In genomic region chr6:67163947-67164346, GRCm38 (mm10) we compare ENCODE assay signal across 25 mouse cellular contexts.
A peak's percentile ranks its signal among the peaks of the same experiment; 100 is the strongest.
DNase-seq lines count a peak whose midpoint lies in the region; ATAC-seq and TF ChIP-seq lines count a peak whose summit lies in the region.
"Had no signal": no experiment of that assay in that cellular context is flagged by ENCODE, and none has a peak within 500 bp of the region (broad histone marks: within the 10 kb centered on the region; RNA-seq: fewer than 3 reads in every experiment).

No protein-coding gene starts in this region.

- no peak for ATAC-seq in liver, embryonic 13.5 days (ENCODE audit: low read depth)
- no peak for ATAC-seq in liver, embryonic 14.5 days (ENCODE audit: insufficient read depth)
- ATAC-seq in liver, embryonic 16.5 days (ENCODE audit: low read depth), result no peak
- ATAC-seq: activated CD4-positive, CD25-positive, alpha-beta regulatory T cell, adult 4 months; forebrain, embryonic 14.5 days; forebrain, embryonic 16.5 days; Patski had no signal

- no peak for DNase-seq in liver, embryonic 13.5 days
- DNase-seq in liver, result no peak
- no peak for DNase-seq in liver, embryonic 14.5 days (ENCODE audit: low read depth in 3 of 3, low spot score in 3 of 3)
- no peak for DNase-seq in natural killer cell, adult 2 months (ENCODE audit: low spot score in 2 of 2)
- no peak for DNase-seq in spleen, adult 18-20 months
- no peak for DNase-seq in heart, postnatal 10 days
- DNase-seq: adrenal gland, postnatal 10 days; adrenal gland, postnatal 25 days; cerebellum, adult 11 months; cerebellum, adult 18-20 months; cerebellum, adult 8-10 months; cerebellum, adult 9-11 months; cerebellum, postnatal 14 days; cerebellum, postnatal 36 days; embryo, embryonic 11 days had no signal

- intact Hi-C loops in heart, postnatal 10 days (cut with DNase I), result no loop called here

- no peaks in the 10 kb centered on the region for H3K9me3 ChIP-seq in liver, embryonic 13.5 days (replicated peaks)
- no peaks in the 10 kb centered on the region for H3K9me3 ChIP-seq in liver, embryonic 14.5 days (ENCODE audit: control insufficient read depth, low read length)
- H3K9me3 ChIP-seq in liver, embryonic 16.5 days (replicated peaks; ENCODE audit: control insufficient read depth, low read length), result no peaks in the 10 kb centered on the region
- H3K9me3 ChIP-seq: embryonic facial prominence, embryonic 13.5 days; embryonic facial prominence, embryonic 15.5 days; forebrain, embryonic 10.5 days; forebrain, embryonic 12.5 days had no signal

- H3K36me3 ChIP-seq in liver, embryonic 13.5 days, result no peaks in the 10 kb centered on the region
- H3K36me3 ChIP-seq in liver, embryonic 14.5 days (replicated peaks; ENCODE audit: control insufficient read depth, insufficient read depth, low read depth), result no peaks in the 10 kb centered on the region
- no peaks in the 10 kb centered on the region for H3K36me3 ChIP-seq in liver, embryonic 16.5 days (ENCODE audit: control insufficient read depth, insufficient read depth)
- H3K36me3 ChIP-seq: embryonic facial prominence, embryonic 13.5 days; embryonic facial prominence, embryonic 15.5 days; forebrain, embryonic 10.5 days; forebrain, embryonic 12.5 days had no signal

- TF ChIP-seq CTCF in liver, embryonic 14.5 days (IDR thresholded peaks at IDR 0.05; ENCODE audit: low read depth), result no peak

- WGBS in liver, embryonic 13.5 days (ENCODE audit: insufficient replicate concordance), result 21% methylated on average over 2 of the region's 2 CpGs
- 22% methylated on average over 2 of the region's 2 CpGs for WGBS in liver, embryonic 14.5 days (ENCODE audit: insufficient replicate concordance)
- 22% methylated on average over 2 of the region's 2 CpGs for WGBS in liver, embryonic 16.5 days (ENCODE audit: insufficient replicate concordance)

- peaks cover 78% of the 10 kb centered on the region for H3K4me1 ChIP-seq in liver, embryonic 13.5 days (replicated peaks)
- peaks cover 62 to 66% of the 10 kb centered on the region in 2 experiments for H3K4me1 ChIP-seq in liver, embryonic 14.5 days (replicated peaks; ENCODE audit: control insufficient read depth in 2 of 2, insufficient read depth in 2 of 2, low read length in 1 of 2)
- H3K4me1 ChIP-seq in liver, embryonic 16.5 days (ENCODE audit: control insufficient read depth, low read depth, low read length), result peaks cover 59% of the 10 kb centered on the region

- H3K4me2 ChIP-seq in liver, embryonic 13.5 days, result no peak overlapping the region
- H3K4me2 ChIP-seq in liver, embryonic 14.5 days (ENCODE audit: low read depth), result no peak overlapping the region
- H3K4me2 ChIP-seq in liver, embryonic 16.5 days (ENCODE audit: low read depth, low read length), result no peak overlapping the region
- H3K4me2 ChIP-seq: embryonic facial prominence, embryonic 13.5 days; embryonic facial prominence, embryonic 15.5 days; forebrain, embryonic 12.5 days had no signal

- TF ChIP-seq EP300 in liver, embryonic 14.5 days (IDR thresholded peaks at IDR 0.05; ENCODE audit: low read depth), result peak; percentile 32

- H3K4me3 ChIP-seq in liver, embryonic 13.5 days (replicated peaks), result no peak overlapping the region
- no peak overlapping the region for H3K4me3 ChIP-seq in liver, embryonic 14.5 days (ENCODE audit: insufficient read depth in 1 of 2, low read depth in 2 of 2, low read length in 2 of 2)
- H3K4me3 ChIP-seq in liver, embryonic 16.5 days (ENCODE audit: low read depth, low read length), result no peak overlapping the region
- H3K4me3 ChIP-seq: embryonic facial prominence, embryonic 13.5 days; embryonic facial prominence, embryonic 15.5 days; erythroblast, embryonic 14.5 days; forebrain, embryonic 10.5 days; forebrain, embryonic 12.5 days had no signal

- peak overlapping the region; percentile 84 for H3K27ac ChIP-seq in liver, embryonic 13.5 days
- peak overlapping the region; percentile 9 for H3K27ac ChIP-seq in liver, embryonic 14.5 days
- H3K27ac ChIP-seq in liver, embryonic 16.5 days (ENCODE audit: low read length), result peak overlapping the region; percentile 68
- H3K27ac ChIP-seq: embryonic facial prominence, embryonic 13.5 days; embryonic facial prominence, embryonic 15.5 days; forebrain, embryonic 10.5 days; forebrain, embryonic 12.5 days had no signal

- no peaks in the 10 kb centered on the region for H3K27me3 ChIP-seq in liver, embryonic 13.5 days
- H3K27me3 ChIP-seq in liver, embryonic 14.5 days (ENCODE audit: control insufficient read depth, insufficient read depth, low read length), result no peaks in the 10 kb centered on the region
- no peaks in the 10 kb centered on the region for H3K27me3 ChIP-seq in liver, embryonic 16.5 days (ENCODE audit: control insufficient read depth, insufficient read depth, low read depth, low read length)
- H3K27me3 ChIP-seq: embryonic facial prominence, embryonic 13.5 days; embryonic facial prominence, embryonic 15.5 days; forebrain, embryonic 12.5 days; Patski had no signal

- H3K9ac ChIP-seq in liver, embryonic 13.5 days, result 0 out of 2 replicates have a peak overlapping the region, but pooled peaks have one; percentile 41
- no peak overlapping the region; the same call in 1 of the 2 replicates for H3K9ac ChIP-seq in liver, embryonic 14.5 days (replicated peaks)
- H3K9ac ChIP-seq in liver, embryonic 16.5 days (ENCODE audit: low read depth, low read length), result peak overlapping the region; percentile 38; the same call in 1 of the 2 replicates
- H3K9ac ChIP-seq: embryonic facial prominence, embryonic 13.5 days; embryonic facial prominence, embryonic 15.5 days; forebrain, embryonic 12.5 days had no signal

Comparison
In these comparisons a context has a peak if more than half of its experiments do, and no peak if none do; other contexts are left out.
1. H3K27ac ChIP-seq: peak in every context shown above with its lines; median percentile 84 in liver, embryonic 13.5 days; 68 in liver, embryonic 16.5 days; 9 in liver, embryonic 14.5 days.